9 mouse cellular contexts compared by ENCODE assay signal in genomic region chr7:19744590-19745385, GRCm38 (mm10). TPM values are rescaled to one million over a fixed set of nuclear protein-coding genes. Genes with fewer than 3 reads are reported as not detected.
DNase-seq lines count a peak whose midpoint lies in the region; ATAC-seq and TF ChIP-seq lines count a peak whose summit lies in the region.
"Had no signal": no experiment of that assay in that cellular context is flagged by ENCODE, and none has a peak within 500 bp of the region (broad histone marks: within the 10 kb centered on the region; RNA-seq: fewer than 3 reads in every experiment).

No protein-coding gene starts in this region.

- H3K27me3 ChIP-seq in midbrain, embryonic 10.5 days (ENCODE audit: low read depth, poor library complexity, severe bottlenecking), result no peaks in the 10 kb centered on the region
- H3K27me3 ChIP-seq in midbrain, embryonic 15.5 days (replicated peaks), result no peaks in the 10 kb centered on the region
- H3K27me3 ChIP-seq in heart, postnatal 0 days (ENCODE audit: control insufficient read depth, insufficient read depth, low read length), result no peaks in the 10 kb centered on the region
- H3K27me3 ChIP-seq in testis, adult 2 months (ENCODE audit: control insufficient read depth, insufficient read depth, low read length), result no peaks in the 10 kb centered on the region
- H3K27me3 ChIP-seq: midbrain, embryonic 12.5 days had no signal

- 0 out of 2 replicates have a peak, but pooled peaks cover 3% of the 10 kb centered on the region for H3K9me3 ChIP-seq in midbrain, embryonic 10.5 days (replicated peaks)
- H3K9me3 ChIP-seq in midbrain, embryonic 15.5 days, result no peaks in the 10 kb centered on the region
- H3K9me3 ChIP-seq in heart, postnatal 0 days (replicated peaks; ENCODE audit: control insufficient read depth, low read length), result no peaks in the 10 kb centered on the region
- H3K9me3 ChIP-seq: midbrain, embryonic 12.5 days had no signal

- ATAC-seq in midbrain, embryonic 15.5 days (replicated peaks), result no peak
- peak; percentile 63 for ATAC-seq in heart, postnatal 0 days (ENCODE audit: insufficient read depth, low read depth)

- H3K4me3 ChIP-seq in midbrain, embryonic 10.5 days, result 0 out of 2 replicates have a peak overlapping the region, but pooled peaks have one; percentile 7
- H3K4me3 ChIP-seq in midbrain, embryonic 15.5 days, result no peak overlapping the region
- H3K4me3 ChIP-seq in heart, postnatal 0 days (ENCODE audit: low read depth, low read length), result no peak overlapping the region
- no peak overlapping the region for H3K4me3 ChIP-seq in testis, adult 2 months (ENCODE audit: control insufficient read depth, low read depth, low read length)
- H3K4me3 ChIP-seq: midbrain, embryonic 12.5 days had no signal

- peak overlapping the region; percentile 46; the same call in 1 of the 2 replicates for H3K27ac ChIP-seq in midbrain, embryonic 10.5 days (replicated peaks)
- no peak overlapping the region for H3K27ac ChIP-seq in midbrain, embryonic 15.5 days
- H3K27ac ChIP-seq in heart, postnatal 0 days (ENCODE audit: low read depth), result peak overlapping the region; percentile 75
- peak overlapping the region; percentile 66 for H3K27ac ChIP-seq in testis, adult 2 months (ENCODE audit: control insufficient read depth, insufficient read depth, low read depth, low read length)
- H3K27ac ChIP-seq: midbrain, embryonic 12.5 days had no signal

- no peak for TF ChIP-seq CTCF in heart, postnatal 0 days (IDR thresholded peaks at IDR 0.05; ENCODE audit: low read depth)
- TF ChIP-seq CTCF in testis, adult 2 months (IDR thresholded peaks at IDR 0.05; ENCODE audit: control insufficient read depth, insufficient read depth, insufficient replicate concordance, low read depth, low read length), result no peak

- WGBS in midbrain, embryonic 10.5 days, result 79% methylated on average over 14 of the region's 14 CpGs
- WGBS in midbrain, embryonic 15.5 days, result 68% methylated on average over 14 of the region's 14 CpGs
- WGBS in heart, postnatal 0 days, result 23% methylated on average over 14 of the region's 14 CpGs

- no peak for DNase-seq in midbrain, embryonic 10.5 days (ENCODE audit: low spot score)
- DNase-seq in heart, postnatal 0 days (ENCODE audit: low spot score), result peak; percentile 89
- DNase-seq in kidney, postnatal 25 days, result peak; percentile 67 to 89
- no peak for DNase-seq in ovary, postnatal 36 days (ENCODE audit: low spot score)
- no peak for DNase-seq in cerebellum, adult 9-10 months
- no peak for DNase-seq in B cell, adult 2 months

- H3K4me2 ChIP-seq in midbrain, embryonic 15.5 days, result no peak overlapping the region
- no peak overlapping the region; the same call in 1 of the 2 replicates for H3K4me2 ChIP-seq in heart, postnatal 0 days (ENCODE audit: low read depth, low read length)
- H3K4me2 ChIP-seq: midbrain, embryonic 12.5 days had no signal

- no peak overlapping the region for H3K9ac ChIP-seq in midbrain, embryonic 15.5 days
- no peak overlapping the region; the same call in 1 of the 2 replicates for H3K9ac ChIP-seq in heart, postnatal 0 days (replicated peaks; ENCODE audit: low read depth, low read length)
- H3K9ac ChIP-seq: midbrain, embryonic 12.5 days had no signal

- H3K36me3 ChIP-seq in midbrain, embryonic 10.5 days, result peaks cover 43% of the 10 kb centered on the region
- 0 out of 2 replicates have a peak, but pooled peaks cover 6% of the 10 kb centered on the region for H3K36me3 ChIP-seq in midbrain, embryonic 15.5 days (replicated peaks)
- H3K36me3 ChIP-seq in heart, postnatal 0 days (replicated peaks; ENCODE audit: control insufficient read depth, insufficient read depth, low read length), result 0 out of 2 replicates have a peak, but pooled peaks cover 11% of the 10 kb centered on the region
- no peaks in the 10 kb centered on the region for H3K36me3 ChIP-seq in testis, adult 2 months (ENCODE audit: control insufficient read depth, insufficient read depth, low read length)

- TF ChIP-seq EP300 in heart, postnatal 0 days (IDR thresholded peaks at IDR 0.05; ENCODE audit: low read depth), result no peak

- peaks cover 64% of the 10 kb centered on the region for H3K4me1 ChIP-seq in midbrain, embryonic 10.5 days
- H3K4me1 ChIP-seq in midbrain, embryonic 15.5 days, result peaks cover 32% of the 10 kb centered on the region
- H3K4me1 ChIP-seq in heart, postnatal 0 days (ENCODE audit: control insufficient read depth, insufficient read depth), result peaks cover 40% of the 10 kb centered on the region
- H3K4me1 ChIP-seq in testis, adult 2 months (ENCODE audit: control insufficient read depth, insufficient read depth, low read length), result peaks cover 37% of the 10 kb centered on the region

- no peak for TF ChIP-seq POLR2A in testis, adult 2 months (IDR thresholded peaks at IDR 0.05; ENCODE audit: control insufficient read depth, low read depth, low read length)

RNA-seq across cellular contexts. Expression of gene Nectin2, which starts 5.5 kb away (rescaled TPM):
- polyA plus RNA-seq in midbrain, embryonic 10.5 days (2016; fragmentation: Nextera tagmentation; extraction: Ambion mirVana), result 76.4 and 88.7 TPM in 2 replicates
- polyA plus RNA-seq in midbrain, embryonic 15.5 days (2015; fragmentation: Nextera tagmentation; extraction: Ambion mirVana), result 56.3 and 60.8 TPM in 2 replicates
- 76.5 and 81.3 TPM in 2 replicates for total RNA-seq in heart, postnatal 0 days (2014; rRNA removed; ENCODE audit: low replicate concordance)
- polyA plus RNA-seq in heart, postnatal 0 days (2015; fragmentation: Nextera tagmentation; extraction: Ambion mirVana), result 43.6 and 44.8 TPM in 2 replicates
- polyA plus RNA-seq in testis, adult 2 months (2012; rRNA removed), result 69.1 and 71.8 TPM in 2 replicates

RNA-seq across cellular contexts. Expression of gene Bcam, which starts 26.0 kb away (rescaled TPM):
- 25.3 and 32.2 TPM in 2 replicates for polyA plus RNA-seq in midbrain, embryonic 10.5 days (2016; fragmentation: Nextera tagmentation; extraction: Ambion mirVana)
- polyA plus RNA-seq in midbrain, embryonic 15.5 days (2015; fragmentation: Nextera tagmentation; extraction: Ambion mirVana), result 12.4 and 13.8 TPM in 2 replicates
- 697 and 786 TPM in 2 replicates for total RNA-seq in heart, postnatal 0 days (2014; rRNA removed; ENCODE audit: low replicate concordance)
- polyA plus RNA-seq in heart, postnatal 0 days (2015; fragmentation: Nextera tagmentation; extraction: Ambion mirVana), result 293 and 303 TPM in 2 replicates
- 4.5 and 7.5 TPM in 2 replicates for polyA plus RNA-seq in testis, adult 2 months (2012; rRNA removed)

RNA-seq across cellular contexts. Expression of gene Tomm40, which starts 29.6 kb away (rescaled TPM):
- polyA plus RNA-seq in midbrain, embryonic 10.5 days (2016; fragmentation: Nextera tagmentation; extraction: Ambion mirVana), result 189 and 210 TPM in 2 replicates
- polyA plus RNA-seq in midbrain, embryonic 15.5 days (2015; fragmentation: Nextera tagmentation; extraction: Ambion mirVana), result 139 and 156 TPM in 2 replicates
- 170 and 172 TPM in 2 replicates for total RNA-seq in heart, postnatal 0 days (2014; rRNA removed; ENCODE audit: low replicate concordance)
- polyA plus RNA-seq in heart, postnatal 0 days (2015; fragmentation: Nextera tagmentation; extraction: Ambion mirVana), result 164 and 166 TPM in 2 replicates
- 36.8 and 38.3 TPM in 2 replicates for polyA plus RNA-seq in testis, adult 2 months (2012; rRNA removed)

RNA-seq across cellular contexts. Expression of gene Apoe, which starts 45.8 kb away (rescaled TPM):
- 166 and 199 TPM in 2 replicates for polyA plus RNA-seq in midbrain, embryonic 10.5 days (2016; fragmentation: Nextera tagmentation; extraction: Ambion mirVana)
- polyA plus RNA-seq in midbrain, embryonic 15.5 days (2015; fragmentation: Nextera tagmentation; extraction: Ambion mirVana), result 385 and 514 TPM in 2 replicates
- 369 and 373 TPM in 2 replicates for total RNA-seq in heart, postnatal 0 days (2014; rRNA removed; ENCODE audit: low replicate concordance)
- 471 and 552 TPM in 2 replicates for polyA plus RNA-seq in heart, postnatal 0 days (2015; fragmentation: Nextera tagmentation; extraction: Ambion mirVana)
- polyA plus RNA-seq in testis, adult 2 months (2012; rRNA removed), result 122 and 180 TPM in 2 replicates

RNA-seq across cellular contexts. Expression of gene Cblc, which starts 51.8 kb away (rescaled TPM):
- 0.62 and 0.70 TPM in 2 replicates for polyA plus RNA-seq in midbrain, embryonic 10.5 days (2016; fragmentation: Nextera tagmentation; extraction: Ambion mirVana)
- 0.40 and 0.57 TPM in 2 replicates for polyA plus RNA-seq in midbrain, embryonic 15.5 days (2015; fragmentation: Nextera tagmentation; extraction: Ambion mirVana)
- 0.35 TPM in 1 of 2 replicates, not detected in the other for total RNA-seq in heart, postnatal 0 days (2014; rRNA removed; ENCODE audit: low replicate concordance)
- polyA plus RNA-seq in heart, postnatal 0 days (2015; fragmentation: Nextera tagmentation; extraction: Ambion mirVana), result 0.36 and 0.37 TPM in 2 replicates
- polyA plus RNA-seq in testis, adult 2 months (2012; rRNA removed), result 0.82 TPM in 1 of 2 replicates, not detected in the other

Comparison
In these comparisons a context has a peak if more than half of its experiments do, and no peak if none do; other contexts are left out.
1. DNase-seq: peak in heart, postnatal 0 days (single experiment) and kidney, postnatal 25 days (2 of 2); none in midbrain, embryonic 10.5 days (single experiment), ovary, postnatal 36 days (single experiment), cerebellum, adult 9-10 months (single experiment) and B cell, adult 2 months (0 of 2).